Mouse (Mus musculus) large intestine, adult 2 months (tissue): ENCODE measurements around the gene Ros1. TPM values are rescaled to one million over a fixed set of nuclear protein-coding genes. Genes with fewer than 3 reads are reported as not detected.

Source experiments
- DNase-seq: peaks from one replicate; pipeline ENCODE4 v3.0.0-alpha.2; 2012; ENCODE audit warnings: low read depth, low spot score
- WGBS: fragments of 180-500 bp; shearing (Covaris S2); methylation state at CpG from one replicate; pipeline ENCODE4 v1.1.7; 2018; 5-methylcytosine and 5-hydroxymethylcytosine counted together
- polyA plus RNA-seq: library from polyadenylated mRNA; depleted of rRNA; stranded (reverse); fragments of >200 nt; gene quantifications from 2 replicates; pipeline ENCODE4 v1.2.3, GENCODE M21; 2012; rRNA removed

Gene Ros1
- 0.03 TPM in 1 of 2 replicates, not detected in the other for polyA plus RNA-seq

- WGBS: 37% methylated on average over 7 of the region's 7 CpGs
- no peak for DNase-seq
These were observed at the start of gene Ros1 for GRCm38 (mm10) chr10:52194957-52195852. Ros1 (minus strand) TSS chr10:52195244.

GRCm38 (mm10) chr10:52242680-52243323 is 47.8 kb upstream of the Ros1 start:
- no peak for DNase-seq
- WGBS: 56% methylated on average over 7 of the region's 7 CpGs

GRCm38 (mm10) chr10:52242015-52242414 is 47.0 kb upstream of the Ros1 start:
- DNase-seq: no peak
- 67% methylated on average over 5 of the region's 5 CpGs for WGBS

GRCm38 (mm10) chr10:52235461-52235860 is 40.4 kb upstream of the Ros1 start:
- 78% methylated on average over 5 of the region's 5 CpGs for WGBS
- DNase-seq: no peak

- no peak for DNase-seq
- 3% methylated on average over 7 of the region's 7 CpGs for WGBS
These were observed 39.6 kb upstream of the Ros1 start for GRCm38 (mm10) chr10:52234654-52234981.

- no peak for DNase-seq
- under 1% methylated on average over 39 of the region's 40 CpGs for WGBS
These were observed 39.1 kb upstream of the Ros1 start for GRCm38 (mm10) chr10:52233969-52234653.

GRCm38 (mm10) chr10:52233301-52233968 is 38.4 kb upstream of the Ros1 start, which contains the start of gene Dcbld1:
Dcbld1 (plus strand) TSS chr10:52233619.
- no peak for DNase-seq
- under 1% methylated on average over 59 of the region's 60 CpGs for WGBS

GRCm38 (mm10) chr10:52232196-52233176 is 37.4 kb upstream of the Ros1 start:
- DNase-seq: peak; percentile 86
- 2% methylated on average over 21 of the region's 21 CpGs for WGBS

- 23% methylated on average over 3 of the region's 3 CpGs for WGBS
- DNase-seq: no peak
These were observed 24.6 kb upstream of the Ros1 start for GRCm38 (mm10) chr10:52219600-52219999.

GRCm38 (mm10) chr10:52217564-52217934 is 22.5 kb upstream of the Ros1 start:
- 13% methylated on average over 7 of the region's 7 CpGs for WGBS
- DNase-seq: no peak

- 13% methylated on average over 7 of the region's 7 CpGs for WGBS
- DNase-seq: no peak
These were observed 21.9 kb upstream of the Ros1 start for GRCm38 (mm10) chr10:52216797-52217563.

GRCm38 (mm10) chr10:52215267-52215818 is 20.3 kb upstream of the Ros1 start:
- no peak for DNase-seq
- WGBS: 38% methylated on average over 2 of the region's 2 CpGs

GRCm38 (mm10) chr10:52204006-52204405 is 9.0 kb upstream of the Ros1 start:
- DNase-seq: no peak
- WGBS: 78% methylated on average over 2 of the region's 2 CpGs

GRCm38 (mm10) chr10:52185900-52186299 is 9.1 kb downstream of the Ros1 start:
- DNase-seq: no peak
- 82% methylated on average over 4 of the region's 4 CpGs for WGBS

GRCm38 (mm10) chr10:52182878-52183277 is 12.2 kb downstream of the Ros1 start:
- DNase-seq: no peak
- 80% methylated on average over 3 of the region's 3 CpGs for WGBS

- WGBS: 15% methylated on average over 4 of the region's 4 CpGs
- peak; percentile 39 for DNase-seq
These were observed 20.7 kb downstream of the Ros1 start for GRCm38 (mm10) chr10:52174376-52174775.

GRCm38 (mm10) chr10:52170489-52170888 is 24.6 kb downstream of the Ros1 start:
- WGBS: 58% methylated on average over 1 of the region's 1 CpGs
- DNase-seq: no peak

- 28% methylated on average over 5 of the region's 5 CpGs for WGBS
- no peak for DNase-seq
These were observed 25.2 kb downstream of the Ros1 start for GRCm38 (mm10) chr10:52169841-52170240.
